Mouse (Mus musculus) layer of hippocampus, postnatal 36 days (tissue): ENCODE measurements at regions not wholly inside any gene's neighbourhood (a gene's known extent, or its start where the extent isn't known, plus 50 kb on each side); places are given as distances from the start of the nearest gene placed in this dataset.

ENCODE experiments used
- DNase-seq, 2 experiments: peaks; one replicate each; pipeline ENCODE4 v3.0.0; 2022

GRCm38 (mm10) chr5:138875180-138876076, 55.5 kb downstream of the Gm5294 start:
- DNase-seq: no peak

DNA sequence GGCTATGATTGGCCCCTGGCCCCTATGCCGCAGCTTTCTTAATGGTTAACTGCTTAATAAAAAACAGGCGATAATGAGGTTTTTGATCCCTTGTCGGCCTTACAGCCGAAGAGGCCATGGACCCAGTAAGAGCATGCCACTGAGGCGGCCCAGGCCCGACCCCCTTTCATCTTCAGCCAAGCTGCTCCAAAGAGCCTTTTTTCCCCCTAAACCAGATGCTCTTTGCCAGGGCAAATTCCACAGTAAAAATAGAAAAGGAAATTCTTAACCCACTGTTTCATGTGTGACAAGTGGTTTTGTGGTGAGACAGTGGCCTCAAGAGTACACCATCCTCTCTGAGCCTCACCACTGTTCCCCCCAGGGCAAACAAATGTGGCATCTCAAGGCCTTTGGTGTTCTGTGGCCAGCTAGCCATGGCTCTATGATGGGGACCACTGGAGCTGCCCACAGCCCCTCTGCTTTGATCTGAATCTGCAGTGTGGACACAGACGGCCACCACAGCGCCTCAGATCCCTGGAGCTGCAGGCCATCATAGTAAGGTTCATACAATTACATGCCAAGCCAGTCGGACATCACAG, 61.9 kb downstream of the Gm5294 start:
- DNase-seq: no peak

DNA sequence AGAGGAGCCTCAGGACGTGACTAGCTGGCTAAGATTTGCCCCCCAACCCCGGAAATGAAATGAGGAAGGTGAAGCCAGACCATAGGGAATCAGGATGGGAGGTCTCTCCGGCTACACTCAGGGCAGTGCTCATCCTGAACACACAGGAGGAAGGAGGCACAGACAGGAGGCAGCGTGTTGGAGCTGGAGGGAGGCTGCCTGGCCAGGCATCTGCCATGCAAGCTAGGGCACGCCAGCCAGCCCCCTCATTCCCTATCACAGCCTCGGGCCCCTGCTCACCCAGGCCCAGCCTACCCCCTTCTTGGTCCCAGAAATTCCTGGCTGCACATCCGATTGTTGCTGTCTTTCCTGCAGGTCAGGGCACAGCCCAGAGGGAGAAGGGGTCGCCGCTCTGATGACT, 63.7 kb downstream of the Gm5294 start:
- no peak for DNase-seq

- no peak for DNase-seq
Measured at GRCm38 (mm10) chr5:138885905-138886304, 66.0 kb downstream of the Gm5294 start.

DNA sequence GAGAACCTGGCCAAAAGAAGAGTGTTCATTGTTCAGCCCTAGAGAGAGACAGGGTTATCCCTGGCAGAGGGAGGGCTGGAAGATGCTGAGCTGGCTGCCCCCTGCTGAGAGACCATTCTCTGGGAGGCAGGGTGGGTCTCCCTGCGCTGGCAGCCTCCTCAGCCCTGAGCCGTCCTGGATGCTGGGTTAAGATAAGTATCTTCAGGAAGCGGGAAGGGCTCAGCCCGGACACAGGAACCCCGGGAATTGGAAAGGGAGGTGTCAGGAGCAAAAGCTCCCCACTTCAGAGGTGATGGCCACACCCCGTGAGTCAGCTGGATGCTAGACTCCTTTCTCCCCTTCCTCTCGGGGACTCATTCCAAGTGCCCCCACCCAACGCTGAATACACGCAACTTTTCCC, 68.9 kb downstream of the Gm5294 start:
- no peak for DNase-seq

DNA sequence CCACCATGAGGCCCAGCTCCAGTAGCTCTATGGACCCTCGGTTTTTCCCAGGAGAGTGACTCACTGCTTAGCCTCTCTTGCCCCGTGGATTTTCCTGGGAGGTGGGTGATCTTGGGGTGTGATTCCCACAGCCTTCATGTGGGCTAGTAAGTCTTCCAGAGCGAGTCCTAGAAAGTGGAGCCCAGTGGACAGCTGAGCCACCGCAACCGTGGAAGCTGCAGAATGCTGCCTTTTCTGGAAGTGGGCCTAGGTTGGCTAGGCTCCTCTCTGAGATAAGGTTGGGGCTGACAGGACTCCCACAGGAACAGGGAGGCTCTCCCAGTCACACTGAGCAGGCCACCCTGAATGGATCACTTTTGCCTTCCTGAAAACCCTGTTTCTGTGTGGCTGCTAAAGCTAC, 69.9 kb downstream of the Gm5294 start:
- DNase-seq: no peak

DNA sequence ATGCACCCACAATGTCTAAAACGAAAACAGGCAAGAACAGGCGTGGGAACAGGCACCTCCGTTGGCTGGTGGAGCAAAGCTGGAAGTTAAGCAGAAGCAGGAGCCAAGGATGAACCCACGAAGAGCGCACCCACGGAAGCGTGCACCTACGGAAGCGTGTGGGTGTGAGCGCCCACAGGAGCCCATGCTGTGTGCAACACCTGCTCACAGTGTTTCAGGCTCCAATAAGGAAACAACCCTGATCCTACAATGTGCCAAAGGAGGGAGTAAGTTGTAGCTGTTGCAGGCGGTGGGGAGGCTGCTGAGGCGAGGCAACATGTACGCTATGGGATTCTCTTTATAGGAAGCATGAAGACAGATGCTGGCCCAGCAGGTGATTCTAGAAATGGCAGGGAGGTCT, 74.6 kb downstream of the Gm5294 start:
- peak; percentile 34 to 35 for DNase-seq

- DNase-seq: no peak
Measured at GRCm38 (mm10) chr5:138897255-138897654, 77.4 kb downstream of the Gm5294 start.

DNA sequence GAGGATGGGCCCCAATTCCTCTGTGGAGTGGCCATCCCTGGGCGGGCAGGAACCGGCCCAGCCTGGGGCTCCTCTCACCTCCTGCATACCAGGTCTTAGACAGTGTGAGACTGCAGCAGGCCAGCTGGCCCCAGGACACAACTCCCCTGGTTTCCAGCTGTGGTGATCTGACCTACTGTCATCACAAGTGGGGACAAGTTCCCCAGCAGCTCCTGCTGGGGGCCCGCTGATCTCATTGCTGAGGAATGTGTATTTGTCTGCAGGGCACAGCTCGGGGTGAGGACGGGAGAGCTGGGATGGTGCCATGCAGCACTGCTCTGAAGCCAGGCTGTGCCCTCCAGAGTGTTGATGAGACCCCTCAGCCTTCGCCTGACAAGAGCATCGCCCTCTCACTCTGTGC, 78.6 kb downstream of the Gm5294 start:
- no peak for DNase-seq

DNA sequence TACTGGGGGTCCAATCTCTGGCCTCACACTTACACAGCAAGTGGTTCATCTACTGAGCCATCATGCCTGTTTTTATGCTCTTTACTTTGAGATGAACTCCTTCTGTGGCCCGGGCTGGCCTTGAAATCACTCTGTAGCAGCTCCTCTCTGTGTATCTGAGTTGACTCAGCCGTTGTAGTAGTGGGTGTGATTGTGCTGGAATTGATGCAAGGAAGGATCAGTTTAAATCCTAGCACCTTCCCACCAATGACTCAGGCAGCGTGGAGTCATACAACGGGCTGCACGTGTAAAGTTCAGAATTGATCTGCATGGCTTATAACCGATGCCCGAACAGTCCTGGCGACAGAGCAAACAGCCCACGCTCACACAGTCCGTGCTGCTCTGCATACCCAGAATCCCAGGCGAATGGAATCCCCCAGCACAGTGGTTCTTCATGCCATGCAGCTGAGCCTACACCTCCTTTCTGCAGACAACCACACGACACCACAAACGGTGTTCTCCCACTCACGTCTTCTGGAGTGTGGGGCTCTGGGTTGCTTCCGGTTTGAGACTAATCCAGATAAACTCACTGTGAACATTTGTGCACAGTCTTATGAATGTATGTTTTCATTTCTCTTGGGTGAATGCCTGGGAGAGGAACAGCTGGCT, 81.2 kb downstream of the Gm5294 start:
- peak; percentile 34 to 43 for DNase-seq

DNA sequence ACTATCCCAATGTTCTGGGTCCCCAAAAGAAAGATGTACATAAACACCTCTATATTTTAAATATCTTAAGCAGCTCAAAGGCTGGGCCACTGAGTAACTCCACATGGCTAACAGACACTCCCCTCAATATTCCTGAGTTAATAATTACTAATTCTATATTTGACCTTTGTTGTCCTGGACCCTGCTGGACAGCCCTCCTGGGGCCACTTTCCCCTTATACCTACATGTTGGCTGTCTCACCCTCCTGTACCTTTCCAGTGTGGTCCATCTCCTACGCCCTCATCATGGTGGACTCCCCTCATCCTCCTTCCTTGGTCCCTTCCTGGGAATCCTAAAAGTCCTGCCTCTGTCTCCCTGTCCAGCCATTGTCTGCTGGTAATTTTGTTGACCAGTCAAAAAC, 82.4 kb downstream of the Gm5294 start:
- no peak for DNase-seq

DNA sequence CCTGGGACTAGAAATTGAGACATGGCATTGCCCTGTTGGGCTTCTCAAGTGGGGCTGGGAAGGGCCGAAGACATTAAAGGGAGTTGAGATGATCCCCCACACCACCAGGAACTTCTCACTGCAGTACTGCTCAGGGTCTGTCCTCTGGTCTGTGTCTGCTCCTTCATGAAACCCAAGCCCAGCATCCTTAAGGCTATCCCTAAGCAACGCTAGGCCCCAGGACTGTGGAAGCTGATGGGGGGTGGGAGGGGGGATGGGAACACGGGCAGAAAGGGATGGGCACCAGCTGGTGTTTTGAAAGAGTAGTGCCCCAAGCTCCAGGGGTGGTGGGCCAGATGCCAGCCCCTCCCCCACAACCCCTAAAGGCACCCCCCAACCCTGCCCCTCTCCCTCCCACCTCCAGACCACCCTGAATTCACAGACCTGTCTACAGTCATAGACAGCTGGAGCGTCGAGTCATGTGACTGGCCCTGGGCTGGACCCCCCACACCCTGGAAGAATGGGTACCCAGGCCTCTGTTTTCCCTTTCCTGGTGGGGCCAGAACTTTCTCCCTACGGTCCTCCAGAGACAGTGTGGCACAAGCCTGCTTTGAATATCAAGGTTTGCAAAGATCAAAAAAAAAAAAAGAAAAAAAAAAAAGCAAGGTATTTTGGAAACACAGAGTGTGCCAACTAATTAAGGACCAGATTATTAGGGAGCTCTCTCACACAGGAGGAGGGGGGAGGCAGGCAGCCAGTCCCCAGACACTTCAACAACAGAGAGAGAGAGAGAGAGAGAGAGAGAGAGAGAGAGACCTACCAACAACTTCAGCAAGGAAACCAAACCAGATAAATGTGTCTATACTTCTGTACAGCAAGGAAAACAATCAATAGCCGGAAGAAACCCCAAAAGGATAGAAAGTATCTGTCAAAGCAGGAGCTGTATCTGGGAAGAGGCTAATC, 85.1 kb downstream of the Pdgfa start:
- DNase-seq: no peak

DNA sequence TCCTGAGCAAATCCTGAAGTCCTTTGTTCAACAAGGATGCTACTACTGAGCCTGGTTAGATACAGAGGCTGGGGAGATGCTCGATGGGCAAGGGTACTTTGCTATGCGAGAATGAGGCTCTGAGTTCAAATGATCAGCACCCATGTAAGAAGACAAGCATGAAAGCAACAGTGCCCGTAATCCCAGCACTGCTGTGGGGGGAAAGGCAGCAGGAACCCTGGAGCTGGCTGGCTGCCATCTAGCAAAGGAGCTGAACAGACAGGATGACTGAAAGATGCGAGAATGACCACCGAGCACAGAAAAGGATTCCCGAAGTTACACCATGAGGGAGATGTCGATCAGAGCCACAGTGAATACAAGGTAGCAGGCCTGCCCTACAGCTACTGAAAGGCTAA, 84.5 kb downstream of the Pdgfa start:
- no peak for DNase-seq

DNA sequence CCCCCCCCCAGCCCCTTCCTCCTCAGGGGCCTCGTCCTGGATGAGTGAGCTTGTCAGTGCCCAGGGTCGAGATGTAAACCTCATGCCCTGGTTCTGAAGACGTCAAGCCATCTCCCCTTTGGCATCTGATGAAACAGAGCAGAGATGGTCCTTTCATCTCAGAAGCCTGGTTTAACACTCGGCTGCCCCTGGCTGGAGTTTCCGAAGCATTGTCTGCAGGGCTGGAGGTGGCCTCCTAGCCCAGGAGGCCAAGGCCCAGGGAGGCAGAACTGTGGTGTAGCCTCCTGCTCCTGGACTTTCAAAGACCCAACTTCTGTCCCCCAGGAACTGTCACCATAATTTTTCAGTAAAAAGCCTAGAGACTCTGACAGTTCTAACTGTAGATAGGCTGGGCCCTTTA, 82.1 kb downstream of the Pdgfa start:
- no peak for DNase-seq

- DNase-seq: no peak
Measured at GRCm38 (mm10) chr5:138915496-138915895, 81.7 kb downstream of the Pdgfa start.

DNA sequence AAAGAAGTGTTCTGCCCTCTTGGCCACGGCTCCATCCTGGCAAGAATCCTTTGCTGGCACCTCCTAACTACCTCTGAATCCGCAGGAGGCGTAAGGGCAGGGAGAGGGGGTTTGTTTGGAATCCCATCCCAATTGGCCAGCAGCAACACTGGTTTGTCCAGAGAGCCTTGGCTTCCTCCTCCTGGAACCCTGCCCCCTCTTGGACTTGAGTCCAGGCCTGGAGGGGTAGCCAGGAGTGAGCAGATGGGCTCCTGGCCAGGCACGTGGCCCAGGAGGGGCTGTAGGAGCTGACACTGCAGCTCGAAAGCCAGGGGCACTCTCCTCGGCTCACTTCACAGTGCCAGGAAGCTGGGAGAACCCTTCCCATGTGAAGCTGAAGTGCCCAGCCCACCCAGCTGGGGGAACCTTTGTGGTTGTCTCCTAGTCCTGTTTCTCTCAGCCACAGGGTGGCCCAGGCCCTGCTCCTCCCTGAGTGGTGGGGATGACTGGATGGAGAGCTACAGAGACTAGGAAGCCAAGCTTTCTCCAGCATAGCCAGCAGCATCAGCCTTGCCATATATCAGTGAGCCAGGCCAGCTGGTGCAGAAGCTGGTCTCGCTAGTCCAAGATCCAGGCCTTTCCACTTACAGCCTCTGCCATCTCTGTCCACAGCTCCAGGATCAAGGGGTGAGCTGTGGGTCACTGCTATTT, 76.9 kb downstream of the Pdgfa start:
- peak; percentile 68 to 79 for DNase-seq

- no peak for DNase-seq
Measured at GRCm38 (mm10) chr5:138922116-138922515, 75.1 kb downstream of the Pdgfa start.
